Mouse (Mus musculus): Measurements from ENCODE around the gene Abr. TPM values are rescaled to one million over a fixed set of nuclear protein-coding genes. Genes with fewer than 3 reads are reported as not detected.

The Abr gene
- total RNA-seq, 4 experiments from 2014 or later, result 5.5 to 10.6 (median 6.4) TPM

DNA sequence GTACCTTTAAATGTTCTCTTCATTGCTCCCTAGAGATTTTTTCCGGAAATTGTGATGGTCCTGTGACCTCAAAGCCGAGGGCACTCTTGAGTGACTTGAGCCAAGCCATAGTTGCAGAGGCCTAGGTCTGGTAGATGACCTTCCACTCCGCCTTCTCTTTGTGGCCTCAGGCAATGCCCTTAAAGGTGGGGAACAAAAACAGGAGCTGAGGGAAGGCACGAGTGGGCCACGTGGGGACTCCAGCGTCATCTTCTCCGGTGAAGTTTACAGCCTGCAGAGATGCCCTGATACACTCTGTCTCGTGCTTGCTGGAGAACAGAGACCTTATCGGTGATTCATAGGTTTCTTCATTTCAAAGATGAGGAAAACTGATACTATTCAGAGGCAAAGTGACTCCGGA lies 2.0 kb upstream of the Abr start:
- no peak for DNase-seq (ENCODE audit: low spot score in 2 of 2)

DNA sequence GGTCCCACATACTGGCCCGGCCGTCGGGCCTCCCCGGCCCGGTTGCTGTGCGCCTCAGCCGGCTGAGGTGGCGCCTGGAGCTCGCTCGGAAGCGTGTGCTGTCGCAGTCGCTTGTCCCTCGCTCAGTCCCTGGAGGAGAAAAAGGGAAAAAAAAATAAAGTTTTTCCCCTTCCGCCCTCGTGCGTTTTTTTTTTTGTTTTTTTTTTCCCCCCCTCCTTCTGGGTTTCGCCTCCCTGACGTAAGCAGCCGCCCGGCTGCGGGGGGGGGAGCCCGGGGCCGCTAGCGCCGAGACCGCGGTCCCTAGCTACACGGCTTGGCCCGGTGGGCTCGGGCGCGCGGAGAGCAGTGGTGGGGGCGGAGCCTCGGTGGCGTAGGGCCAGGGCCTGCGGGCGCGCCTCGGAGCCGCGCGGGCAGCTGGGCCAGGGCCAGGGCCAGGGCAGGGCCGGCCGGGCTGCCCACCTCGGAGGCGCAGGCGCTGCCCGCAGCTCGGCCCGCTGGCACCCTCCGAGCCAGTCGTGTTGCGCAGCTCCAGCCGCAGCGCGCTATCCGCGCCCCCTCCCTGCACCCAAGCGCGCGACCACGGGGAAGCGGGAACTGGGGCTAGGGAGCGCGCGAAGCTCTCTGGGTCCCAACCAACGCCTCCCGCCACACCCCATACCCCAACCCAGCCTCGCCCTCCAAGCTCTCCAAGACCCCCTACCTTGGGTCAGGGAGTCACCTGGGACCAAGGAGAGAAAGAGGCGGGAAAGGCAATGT lies 1.3 kb upstream of the Abr start:
- peak in 1 of 2 experiments; percentile 6 for DNase-seq (ENCODE audit: low spot score in 2 of 2)

DNA sequence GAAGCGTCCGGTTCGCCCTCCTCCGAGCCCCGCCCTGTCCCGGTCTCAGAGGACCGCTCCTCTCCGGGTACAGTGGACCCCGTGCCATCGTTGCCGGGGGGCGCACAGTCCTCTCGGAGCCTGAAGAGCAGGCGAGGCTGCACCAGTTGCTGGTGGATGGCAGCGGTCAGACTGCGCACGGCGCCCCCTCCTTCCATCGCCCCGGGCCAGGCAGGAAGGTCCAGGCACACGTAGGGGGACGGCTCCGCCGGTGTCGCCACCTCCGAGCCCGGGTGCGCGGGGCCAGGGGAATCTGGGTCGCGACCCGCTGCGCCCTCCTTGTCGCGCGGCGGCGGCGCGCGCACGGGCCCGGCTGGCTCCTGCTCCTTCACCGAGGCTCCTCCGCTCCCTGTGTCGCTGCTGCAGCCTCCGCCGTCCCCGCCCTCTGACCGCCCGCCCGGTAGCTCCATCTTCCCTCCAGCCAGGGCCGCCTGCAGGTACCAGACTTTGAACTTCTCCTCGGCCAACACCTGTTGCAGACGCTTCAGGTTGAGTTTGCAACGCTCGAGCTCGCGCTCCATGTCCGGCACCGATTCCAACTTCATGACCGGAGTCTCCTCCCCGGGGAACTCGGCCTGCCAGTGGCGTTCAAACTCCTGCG lies 572 bp upstream of the Abr start:
- no peak for DNase-seq (ENCODE audit: low spot score in 2 of 2)

DNA sequence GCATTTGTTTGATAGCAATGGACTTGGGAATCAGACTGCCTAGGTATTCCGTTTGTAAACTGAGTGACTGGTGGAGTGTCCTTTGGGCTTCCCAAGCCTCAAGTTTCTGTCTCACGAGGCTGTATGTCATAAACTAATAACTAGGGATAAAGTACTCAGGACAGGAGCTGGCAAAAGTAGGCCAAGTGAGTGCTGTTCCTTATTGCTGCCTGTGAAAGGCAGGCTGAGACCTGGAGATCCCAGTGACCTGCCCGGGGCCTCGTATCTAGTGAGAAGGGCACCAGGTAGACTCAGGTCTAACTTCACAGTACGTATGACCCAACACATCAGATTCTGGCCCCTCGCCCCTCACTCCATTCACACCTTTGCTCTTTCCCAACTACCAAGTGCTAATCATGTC lies 4.0 kb downstream of the Abr start:
- DNase-seq (ENCODE audit: low spot score in 2 of 2), result no peak

DNA sequence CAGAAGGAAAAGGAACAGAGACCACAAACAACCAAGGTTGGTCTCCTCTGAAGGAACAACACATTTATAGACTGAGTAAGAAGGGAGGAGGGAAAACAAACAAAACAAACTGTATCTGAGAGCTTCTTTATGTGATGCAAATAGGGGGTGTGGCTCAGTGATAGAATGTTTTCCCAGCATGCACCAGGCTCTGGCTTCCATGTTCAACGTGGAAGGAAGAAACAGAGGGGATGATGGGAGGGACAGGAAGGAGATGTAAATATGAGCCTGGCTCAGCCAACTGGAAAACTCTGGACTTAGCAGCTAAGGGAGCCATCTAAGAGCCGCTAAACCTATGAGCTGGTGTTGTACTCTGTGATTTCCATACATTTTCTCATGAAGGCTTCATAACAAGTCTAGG lies 7.9 kb downstream of the Abr start:
- no peak for DNase-seq (ENCODE audit: low spot score in 2 of 2)

DNA sequence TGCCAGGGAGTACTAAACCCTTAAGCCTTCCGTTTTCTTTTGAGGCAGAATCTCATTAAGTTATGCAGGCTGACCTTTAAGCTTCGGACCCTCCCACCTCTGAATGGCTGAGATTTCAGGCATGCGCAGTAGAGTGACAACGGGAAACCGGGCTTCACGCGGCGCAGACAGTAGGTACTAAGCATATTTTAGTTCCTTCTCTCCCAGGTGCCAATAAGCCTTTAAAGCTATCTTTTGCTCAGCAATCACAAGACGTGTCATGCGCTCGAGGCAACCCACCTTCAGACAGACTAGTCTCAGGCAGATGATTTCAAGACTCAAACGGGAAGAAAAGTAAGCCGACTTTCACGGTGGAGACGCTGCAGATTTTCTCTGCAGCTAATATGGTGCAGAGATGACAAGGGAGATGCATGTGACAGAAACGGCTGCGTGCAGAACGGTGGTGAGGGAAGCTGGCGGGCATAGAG lies 9.4 kb downstream of the Abr start:
- no peak for DNase-seq (ENCODE audit: low spot score in 2 of 2)

DNA sequence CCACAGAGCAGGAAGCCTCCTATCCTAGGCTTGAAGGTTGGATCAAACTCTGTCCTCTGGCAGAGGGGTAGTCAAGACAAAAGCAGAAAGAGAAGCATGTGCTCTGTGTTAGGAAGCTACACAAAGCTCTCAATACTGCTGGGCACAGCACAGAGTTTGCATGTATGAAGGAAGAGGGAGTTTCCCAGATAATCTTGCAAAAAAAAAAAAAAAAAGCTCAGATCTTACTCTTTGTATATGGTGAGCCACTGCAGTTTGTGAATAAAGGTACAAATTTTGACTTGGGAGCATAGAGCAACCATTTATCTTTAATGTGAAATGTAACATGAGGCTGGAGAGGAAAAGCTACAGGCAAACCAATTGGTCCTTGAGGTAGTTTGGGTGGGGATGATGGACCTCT lies 11.2 kb downstream of the Abr start:
- DNase-seq (ENCODE audit: low spot score in 2 of 2), result no peak

DNA sequence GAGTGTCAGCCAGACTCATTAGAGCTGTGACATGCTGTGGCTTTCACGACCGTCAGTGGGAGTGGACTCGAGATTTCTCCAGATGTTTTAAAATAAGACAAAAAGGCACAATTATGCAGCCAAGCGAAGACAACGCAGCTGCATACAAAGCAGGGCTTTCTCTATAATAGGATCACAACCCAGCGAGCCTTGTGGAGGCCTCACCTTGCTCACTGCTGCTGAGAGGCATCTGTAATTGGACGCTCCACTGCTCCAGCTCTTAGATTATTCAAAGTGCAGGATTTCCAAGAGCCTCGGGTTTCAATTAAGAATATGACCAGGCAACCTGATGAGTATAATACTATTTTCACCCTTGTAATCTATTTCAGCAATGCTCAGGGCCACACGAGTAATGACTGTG lies 15.6 kb downstream of the Abr start:
- no peak for DNase-seq (ENCODE audit: low spot score in 2 of 2)

DNA sequence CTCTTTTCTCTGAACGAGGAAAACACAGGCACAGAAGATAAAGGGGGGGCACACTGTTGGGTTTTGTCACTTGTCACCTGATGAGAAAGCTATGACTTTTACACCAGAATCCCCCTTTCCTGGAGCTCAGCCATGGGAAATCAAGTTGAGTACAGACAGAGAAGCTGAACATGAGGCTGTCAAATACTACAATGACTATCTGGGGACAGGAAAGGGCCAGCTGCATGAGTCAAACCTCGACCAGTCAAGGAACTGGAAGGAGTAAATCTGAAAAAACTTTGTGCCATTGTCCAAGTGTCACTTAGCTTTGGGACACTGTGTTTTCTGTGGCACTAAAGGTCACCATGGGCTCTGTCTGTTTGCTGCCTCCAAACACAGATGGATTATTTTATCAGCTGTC lies 22.9 kb downstream of the Abr start:
- no peak for DNase-seq (ENCODE audit: low spot score in 2 of 2)

DNA sequence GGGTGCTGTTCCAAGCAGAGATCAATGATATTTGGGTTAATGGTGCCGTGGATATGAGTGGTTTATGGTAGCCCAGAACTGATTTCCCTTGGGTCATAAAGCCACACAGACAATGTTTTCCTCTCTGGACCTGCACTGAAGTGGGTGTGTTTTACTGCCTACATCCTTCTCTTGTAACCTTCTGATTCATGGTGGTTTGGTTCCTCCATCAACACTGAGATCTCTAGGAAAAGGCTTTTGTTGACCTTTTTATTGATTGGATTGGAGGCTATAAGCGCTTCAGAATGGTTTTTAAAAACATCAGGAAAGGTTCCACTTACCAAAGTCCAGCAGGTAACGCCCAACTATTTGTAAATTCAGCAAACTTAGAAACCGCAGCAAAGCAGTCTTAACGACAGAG lies 23.4 kb downstream of the Abr start:
- DNase-seq (ENCODE audit: low spot score in 2 of 2), result no peak

DNA sequence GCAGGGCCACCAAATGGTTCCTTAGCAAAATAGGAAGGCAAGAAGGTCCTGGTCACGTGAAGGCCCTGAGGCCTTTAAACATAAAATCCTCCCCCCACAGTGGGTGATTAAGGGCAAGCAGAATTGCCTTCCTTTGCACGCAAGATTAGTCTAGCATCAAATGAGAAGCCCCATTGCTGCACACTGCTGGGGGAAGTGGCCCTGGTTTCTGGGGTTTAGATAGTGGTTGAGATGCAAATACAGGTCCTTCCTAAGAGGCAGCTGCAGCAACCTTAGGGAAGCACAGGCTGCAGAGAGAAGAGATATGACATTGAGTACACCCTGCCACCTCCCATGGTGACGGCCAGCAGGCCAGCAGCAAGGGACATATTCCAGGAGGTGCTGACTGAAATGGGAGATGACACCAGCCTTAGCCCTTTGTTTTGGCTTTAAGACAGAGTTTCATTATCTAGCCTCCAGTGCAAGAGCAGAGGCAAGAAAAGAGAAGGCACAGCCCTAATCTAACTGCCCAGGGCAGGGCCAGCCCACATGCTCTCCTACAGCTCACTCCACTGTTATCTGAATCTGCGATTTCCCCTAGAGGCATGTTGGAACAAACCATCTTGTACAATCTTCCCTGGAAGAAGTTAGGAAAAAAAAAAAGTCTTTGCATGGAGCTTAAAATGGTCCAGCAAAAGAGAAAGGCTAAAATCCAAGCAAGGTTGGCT lies 28.3 kb downstream of the Abr start:
- no peak for DNase-seq (ENCODE audit: low spot score in 2 of 2)

DNA sequence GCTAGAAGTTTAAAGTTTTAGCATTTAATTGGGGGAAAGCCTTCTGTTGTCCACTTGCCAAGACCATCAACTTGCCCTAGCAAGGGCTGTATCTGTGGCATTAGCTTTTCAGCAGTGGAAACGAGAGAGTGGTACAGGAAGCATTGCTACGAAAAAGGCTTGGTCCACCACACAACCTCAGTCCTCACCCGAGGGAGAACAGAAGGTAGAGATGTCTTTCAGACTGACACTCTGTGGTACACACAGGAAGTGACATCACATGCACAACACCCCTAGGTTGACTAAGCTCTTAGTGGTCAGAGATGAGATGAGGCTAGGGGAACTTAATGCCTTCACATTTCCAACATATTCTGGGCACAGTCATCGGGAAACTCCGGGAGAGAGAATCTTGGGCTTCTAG lies 32.4 kb downstream of the Abr start:
- DNase-seq (ENCODE audit: low spot score in 2 of 2), result no peak

DNA sequence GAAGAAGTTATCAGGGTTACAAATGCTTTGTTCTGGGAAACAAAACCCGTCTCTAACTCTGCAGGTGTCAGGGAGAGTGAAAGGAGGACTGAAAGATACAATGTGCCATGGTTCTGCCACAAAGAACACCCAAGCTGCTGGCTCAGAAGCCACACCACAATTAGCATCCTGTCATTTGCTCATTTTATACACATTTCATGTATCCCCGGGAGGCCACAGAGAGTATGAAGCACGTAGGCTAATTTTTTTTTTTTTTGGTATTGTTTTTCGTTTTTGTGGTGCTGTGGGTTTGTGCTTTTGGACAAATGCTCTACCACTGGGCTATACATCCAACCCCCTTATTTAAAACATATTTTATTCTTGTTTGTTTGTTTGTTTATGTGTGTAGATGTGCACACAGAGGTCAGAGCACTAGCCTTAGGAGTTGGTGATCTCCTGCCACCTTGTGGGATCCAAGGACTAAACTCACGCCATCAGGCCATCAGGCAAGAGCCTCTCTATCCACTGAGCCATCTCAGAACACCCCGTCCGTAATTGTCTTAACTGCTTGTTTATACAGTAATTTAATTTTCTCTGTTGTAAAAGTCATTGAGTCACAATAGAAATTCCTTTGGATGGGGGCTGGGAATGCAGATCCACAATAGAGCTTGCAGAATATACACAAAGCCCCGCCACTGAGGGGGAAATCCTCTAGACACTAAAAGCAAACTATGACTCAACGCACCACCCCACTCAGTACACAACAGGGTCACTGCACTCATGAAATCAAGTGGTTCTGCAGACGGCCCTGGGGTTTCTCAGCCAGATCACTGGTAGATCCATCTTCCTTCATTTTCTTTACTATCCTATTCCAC lies 33.3 kb downstream of the Abr start:
- DNase-seq (ENCODE audit: low spot score in 2 of 2), result no peak

DNA sequence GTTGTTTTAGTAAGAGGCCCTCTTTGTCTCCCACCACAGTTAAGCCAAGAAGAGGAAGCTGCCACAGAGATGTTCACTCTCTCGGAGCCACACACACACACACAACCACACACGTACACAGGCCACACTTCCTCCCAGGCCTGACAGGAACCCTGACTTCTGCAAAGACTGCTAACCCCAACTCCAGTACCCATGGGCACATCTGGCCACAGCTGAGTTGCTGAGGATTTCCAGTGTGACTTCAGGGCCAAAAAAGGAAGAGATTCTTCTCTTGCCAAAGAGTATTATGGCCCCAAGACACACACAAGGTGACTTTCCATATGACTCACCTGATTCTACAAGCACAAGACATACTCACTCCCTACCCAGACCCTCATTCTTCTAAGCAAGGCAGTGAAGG lies 34.1 kb downstream of the Abr start:
- DNase-seq (ENCODE audit: low spot score in 2 of 2), result no peak

DNA sequence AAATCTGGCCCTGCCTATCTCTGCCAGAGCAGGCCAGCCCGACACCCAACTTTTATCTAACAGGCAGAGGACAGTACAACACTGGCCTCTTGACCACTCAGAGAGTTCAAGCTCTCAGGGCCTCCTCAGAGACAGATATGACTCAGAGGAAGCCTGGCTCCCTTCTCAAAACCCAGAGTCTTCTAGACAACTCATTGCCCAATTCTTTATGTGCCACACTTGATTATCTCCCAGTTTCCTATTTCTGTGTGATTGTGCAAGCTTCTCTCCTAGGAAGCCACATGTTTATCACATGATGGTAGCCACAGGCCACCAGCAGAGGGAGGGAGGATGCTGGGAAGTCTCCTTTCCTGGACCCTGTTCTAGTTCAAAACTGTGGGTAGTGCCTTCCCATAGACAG lies 34.8 kb downstream of the Abr start:
- DNase-seq (ENCODE audit: low spot score in 2 of 2), result no peak

DNA sequence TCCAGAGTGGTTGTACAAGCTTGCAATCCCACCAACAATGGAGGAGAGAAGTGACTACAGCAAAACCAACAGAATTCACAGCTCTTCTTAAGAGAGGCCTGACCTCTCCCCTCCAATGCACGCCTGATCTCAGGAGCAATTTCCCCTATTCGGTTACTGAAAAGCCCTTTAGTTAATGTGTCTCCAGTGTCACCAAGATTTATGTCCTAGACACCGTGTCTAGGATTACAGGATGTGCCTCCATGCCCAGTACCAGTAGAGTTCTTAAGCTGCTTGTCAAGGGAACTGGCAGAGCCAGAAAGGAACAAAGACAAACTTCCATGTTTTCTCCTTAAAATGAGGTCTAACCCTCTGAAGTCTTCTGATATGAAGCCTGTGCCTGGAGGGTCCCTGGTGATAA lies 36.0 kb downstream of the Abr start:
- no peak for DNase-seq (ENCODE audit: low spot score in 2 of 2)

DNA sequence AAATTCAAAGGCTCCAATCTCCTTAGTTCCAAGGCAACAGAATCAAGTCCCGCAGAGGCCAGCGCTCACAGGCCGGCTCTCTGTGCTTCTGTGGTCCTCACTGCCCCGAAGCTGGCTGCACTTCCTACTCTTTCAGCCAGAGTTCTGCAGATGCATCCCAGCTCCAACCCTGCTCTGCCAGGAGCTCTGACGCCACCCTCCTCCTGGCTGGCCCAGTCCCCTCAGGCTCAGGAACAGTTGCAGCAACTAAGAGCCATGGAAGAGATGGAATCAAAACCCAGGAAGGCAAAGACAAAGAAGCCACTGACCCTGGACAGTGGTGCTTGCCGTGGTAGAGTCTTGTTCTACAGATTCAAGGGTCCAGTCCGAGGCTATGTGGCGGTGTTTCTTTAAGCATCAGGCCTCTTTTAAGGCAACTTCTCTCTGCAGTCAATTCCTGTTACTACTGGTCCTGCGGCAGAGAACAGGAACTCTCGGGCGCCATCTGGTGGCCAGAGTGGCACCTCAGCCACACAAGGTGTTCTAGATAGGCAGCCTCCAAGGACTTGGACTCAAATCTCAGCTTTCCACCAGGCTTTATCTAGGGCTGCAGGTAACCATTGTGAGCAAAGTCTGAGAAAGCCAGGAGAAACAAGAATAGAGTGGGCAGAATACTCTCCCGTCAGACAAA lies 44.4 kb downstream of the Abr start:
- peak; percentile 56 to 70 for DNase-seq (ENCODE audit: low spot score in 2 of 2)

DNA sequence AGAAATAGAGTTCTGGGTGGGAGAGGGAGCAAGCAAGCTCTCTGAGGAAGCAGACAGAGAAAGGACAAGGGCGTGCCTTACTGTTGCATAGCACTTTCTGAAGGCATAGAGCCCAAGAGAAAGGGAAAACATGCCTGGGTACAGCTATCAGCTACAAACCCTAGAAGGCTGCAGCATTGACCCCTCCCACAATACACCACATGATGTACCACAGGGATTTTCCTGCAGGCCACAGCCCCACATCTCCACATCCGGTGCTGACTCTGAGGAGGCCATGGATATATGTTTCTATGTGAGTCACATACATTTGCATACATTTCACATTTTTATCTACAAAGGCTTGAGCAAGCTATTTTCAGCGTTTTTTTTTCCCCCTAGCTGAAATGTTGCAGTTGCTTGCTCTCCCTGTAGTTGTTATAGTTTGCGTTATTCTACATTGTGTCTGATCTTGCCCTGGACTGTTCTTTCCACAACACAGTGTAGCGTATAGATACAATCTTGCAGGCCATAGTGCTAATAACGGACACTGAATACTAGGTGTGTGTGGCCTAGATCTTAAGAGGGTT lies 49.2 kb downstream of the Abr start:
- no peak for DNase-seq (ENCODE audit: low spot score in 2 of 2)

DNA sequence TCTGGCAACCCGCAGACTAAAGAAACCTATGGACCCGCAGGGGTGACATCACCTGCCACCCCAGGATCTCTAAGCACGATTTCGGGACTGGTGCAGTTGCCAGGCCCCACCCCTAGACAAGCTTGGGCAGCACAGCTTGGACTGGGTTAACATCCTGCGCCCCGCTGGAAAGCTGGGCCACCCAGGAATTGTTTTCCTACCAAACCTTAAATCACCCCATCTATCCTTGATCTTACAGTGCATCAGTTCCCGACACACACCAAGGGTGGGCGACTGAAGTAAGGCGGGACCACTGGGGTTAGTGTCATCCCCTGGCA lies 50.5 kb downstream of the Abr start:
- no peak for DNase-seq (ENCODE audit: low spot score in 2 of 2)

DNA sequence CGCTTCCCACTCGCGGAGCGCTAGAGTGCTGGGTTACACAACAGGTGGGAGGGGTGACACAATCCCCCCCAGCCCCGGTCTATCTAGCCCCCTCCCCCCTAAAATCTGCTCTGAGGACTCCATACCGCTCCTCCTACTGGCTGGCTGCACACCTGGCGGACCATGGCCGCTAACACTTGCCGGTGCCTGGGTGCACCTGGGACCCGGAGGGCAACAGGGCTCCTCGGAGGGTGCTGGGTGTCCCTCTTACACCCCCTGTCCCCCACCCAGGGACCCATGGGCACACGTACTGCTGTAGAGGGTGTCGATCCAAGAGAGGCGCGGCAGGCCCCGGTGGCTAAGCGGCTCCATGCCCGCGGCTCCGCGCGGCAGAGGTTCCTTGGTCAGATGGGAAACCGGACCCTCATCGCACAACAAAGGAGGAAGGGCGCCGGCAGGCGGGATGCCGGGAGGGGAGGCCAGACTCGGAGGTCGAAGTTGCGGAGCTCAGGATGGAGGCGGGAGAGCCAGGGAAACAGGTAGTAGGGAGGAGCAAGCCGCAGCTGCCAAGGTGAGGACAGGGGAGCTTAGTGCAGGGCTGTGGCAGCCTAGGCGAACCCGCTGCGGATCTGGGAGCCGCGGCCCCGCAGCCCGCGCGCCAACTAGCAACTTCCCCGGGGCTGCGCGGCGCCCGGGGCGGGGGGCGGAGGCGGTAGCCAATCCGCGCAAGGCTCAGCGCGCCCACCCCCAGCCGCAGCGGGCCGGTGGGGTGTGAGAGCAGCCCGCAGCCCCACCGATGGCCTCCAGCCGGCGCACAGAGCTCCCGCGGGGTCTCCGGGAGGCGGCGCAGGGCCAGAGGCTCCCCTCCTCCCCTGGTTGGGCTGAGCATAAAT lies 51.1 kb downstream of the Abr start:
- DNase-seq (ENCODE audit: low spot score in 2 of 2), result no peak

Measured in gastrocnemius, adult 8-10 months (tissue).